Mouse (Mus musculus) gastrocnemius, adult 18-20 months (tissue): Measurements from ENCODE around the gene Kif23. TPM values are rescaled to one million over a fixed set of nuclear protein-coding genes. Genes with fewer than 3 reads are reported as not detected.

Experiments
- DNase-seq: peaks from one replicate; pipeline ENCODE4 v3.0.0; 2021; ENCODE audit warnings: low spot score
- total RNA-seq, 2 experiments: library from RNA; stranded (reverse); gene quantifications; 2 replicates each; pipeline ENCODE4 v1.2.3; 2021

Gene Kif23
- total RNA-seq, 2 experiments from 2014 or later: 0.37 to 0.88 TPM

DNA sequence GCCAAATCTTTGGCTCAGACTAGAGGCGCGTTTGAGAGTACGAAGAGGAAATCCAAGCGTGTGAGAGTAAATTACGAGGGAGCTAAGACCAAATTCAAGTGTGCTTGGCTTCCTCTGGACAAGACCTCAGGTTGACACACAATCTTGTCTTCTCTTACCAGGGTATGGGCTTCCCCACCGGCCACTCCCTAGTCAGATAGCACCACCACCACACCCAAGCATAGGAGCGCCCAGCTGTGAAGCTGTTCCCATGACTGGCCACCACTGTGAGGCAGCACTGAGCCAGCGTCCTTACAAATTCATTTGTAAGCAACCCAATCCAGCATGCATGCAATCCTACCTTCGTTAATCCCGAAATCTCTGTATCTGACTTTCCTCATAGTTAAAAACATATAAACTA is 39.7 kb downstream of the Kif23 start:
- no peak for DNase-seq

DNA sequence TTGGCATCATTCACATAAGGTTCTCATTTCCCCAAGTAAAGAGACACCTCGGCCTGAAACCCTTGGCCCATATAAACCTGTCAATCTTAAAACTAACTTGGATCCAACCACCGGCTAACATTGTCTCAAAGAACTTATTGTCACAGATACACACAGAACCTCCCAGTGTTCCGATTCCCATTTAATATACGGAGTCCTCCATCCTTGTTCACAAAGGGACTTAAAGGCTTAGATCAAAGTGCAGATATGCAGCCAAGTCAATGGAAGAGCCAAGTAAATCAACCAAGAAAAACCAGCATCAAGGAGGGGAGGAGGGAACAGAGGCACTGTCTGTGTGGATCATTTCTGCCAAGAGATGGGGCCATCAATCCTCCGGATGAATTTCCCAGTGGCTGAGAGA is 41.0 kb downstream of the Kif23 start:
- DNase-seq: no peak

DNA sequence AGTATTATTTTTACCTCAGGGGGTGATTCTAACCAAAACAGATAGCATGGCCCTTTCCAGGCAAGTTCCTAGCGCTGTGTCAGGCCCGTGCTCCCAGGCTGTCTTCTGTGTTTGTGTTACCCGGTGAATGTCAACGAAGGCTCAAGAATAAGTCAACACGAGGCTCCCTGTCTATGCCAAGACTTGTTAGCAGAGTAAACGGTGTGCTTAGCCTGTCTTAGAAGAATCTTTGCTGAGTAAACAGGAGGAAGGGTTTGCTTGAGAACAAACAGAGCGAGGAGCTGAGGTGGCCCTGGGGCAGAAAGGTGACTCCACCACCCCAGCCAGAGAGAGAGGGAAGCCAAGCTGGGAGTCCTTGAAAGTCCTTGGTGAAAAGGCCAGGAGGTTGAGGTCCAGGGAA is 42.4 kb downstream of the Kif23 start:
- no peak for DNase-seq

DNA sequence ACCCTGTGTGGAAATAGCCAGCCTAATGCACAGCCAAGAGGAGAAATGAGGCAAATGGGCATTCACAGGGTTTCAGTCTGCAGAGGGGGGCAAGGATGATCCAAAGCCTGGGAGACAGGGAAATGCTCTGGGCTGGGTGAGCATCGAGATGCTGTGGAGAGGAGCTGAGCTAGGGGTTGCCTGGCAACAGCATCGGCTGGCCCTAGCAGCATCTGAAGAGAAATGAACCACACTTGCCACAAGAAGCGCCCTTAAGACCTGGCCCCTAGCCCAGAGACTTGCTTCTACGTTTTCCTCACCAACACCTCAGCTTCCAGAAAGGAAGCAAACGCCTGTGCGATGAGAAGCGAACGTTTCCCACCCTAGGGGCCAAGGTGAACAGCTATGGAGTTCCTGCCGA is 44.1 kb downstream of the Kif23 start:
- DNase-seq: no peak

DNA sequence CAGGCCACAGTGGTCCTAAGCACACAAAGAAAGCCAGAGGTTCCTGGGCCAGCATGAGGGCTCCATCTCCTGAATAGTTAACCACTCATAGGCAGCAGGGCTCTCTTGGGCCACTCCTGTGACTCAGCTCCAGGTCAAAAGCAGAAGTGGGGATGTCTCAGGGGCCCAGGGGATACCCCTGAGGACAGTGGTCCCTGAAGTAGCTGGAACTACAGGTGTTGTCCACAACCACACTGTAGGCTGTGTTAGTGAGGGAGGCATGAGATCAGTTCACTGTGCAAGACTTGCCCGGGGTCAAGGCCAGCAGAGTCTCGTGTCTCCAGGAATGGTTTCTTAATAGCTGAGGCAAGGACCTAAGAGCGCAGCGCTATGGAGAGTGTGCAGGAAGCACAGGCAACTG is 45.0 kb downstream of the Kif23 start:
- no peak for DNase-seq

DNA sequence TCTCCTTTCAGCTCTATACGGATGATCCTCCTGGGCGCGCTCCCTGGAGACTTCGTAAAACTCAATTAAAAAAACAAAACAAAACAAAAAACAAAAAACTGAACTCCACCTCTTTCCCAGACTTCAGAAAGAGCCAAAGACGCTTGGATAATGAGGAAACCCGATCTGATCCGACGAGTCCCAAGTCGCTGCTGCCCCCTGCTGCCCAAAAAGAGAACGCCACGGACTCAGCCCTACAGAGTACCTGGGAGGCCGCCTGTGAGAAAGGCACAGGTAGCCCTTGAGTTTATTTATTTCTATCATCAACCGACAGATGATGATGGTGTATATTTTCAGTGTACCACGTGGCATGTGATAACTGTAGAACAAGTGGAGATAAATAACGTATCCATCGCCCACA is 46.8 kb downstream of the Kif23 start:
- peak; percentile 76 for DNase-seq

DNA sequence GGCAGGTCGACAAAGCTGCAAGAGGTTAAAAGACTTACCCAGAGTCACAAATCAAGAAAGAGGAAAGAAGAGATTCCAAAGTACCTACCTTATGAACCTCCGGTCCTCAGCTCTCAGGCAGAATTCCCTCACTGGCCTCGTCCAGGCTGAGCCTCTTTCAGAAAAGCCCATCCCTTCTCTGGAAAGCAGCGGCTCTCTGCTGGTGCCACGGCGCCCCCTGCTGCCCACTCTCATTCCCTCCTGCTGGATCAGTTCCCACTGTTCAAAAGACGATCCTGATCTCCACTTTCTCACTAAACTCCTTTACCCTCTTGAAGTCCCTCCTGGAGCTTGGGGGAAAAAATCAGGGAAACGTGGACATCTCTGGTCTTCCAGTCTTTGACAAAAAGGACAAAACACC is 48.2 kb downstream of the Kif23 start:
- peak; percentile 74 for DNase-seq

DNA sequence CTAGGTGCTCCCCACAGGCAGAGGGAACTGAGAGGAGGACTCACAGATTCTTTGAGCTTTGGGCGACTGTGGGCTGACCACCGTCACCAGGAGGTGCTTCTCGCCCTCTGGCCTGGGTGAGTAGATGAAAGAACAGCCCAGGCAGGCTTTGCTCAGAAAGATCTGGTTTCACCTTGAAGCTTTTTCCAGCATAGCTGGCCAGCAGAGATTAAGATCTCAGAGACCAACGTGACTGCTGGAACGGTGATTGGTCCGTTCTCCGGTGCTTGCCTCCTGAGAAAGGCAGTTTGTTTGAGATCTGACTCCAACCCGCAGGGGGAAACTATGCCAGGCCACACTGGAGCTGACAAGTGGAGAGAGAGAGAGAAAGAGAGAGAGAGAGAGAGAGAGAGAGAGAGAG is 51.6 kb downstream of the Kif23 start:
- peak; percentile 48 for DNase-seq

DNA sequence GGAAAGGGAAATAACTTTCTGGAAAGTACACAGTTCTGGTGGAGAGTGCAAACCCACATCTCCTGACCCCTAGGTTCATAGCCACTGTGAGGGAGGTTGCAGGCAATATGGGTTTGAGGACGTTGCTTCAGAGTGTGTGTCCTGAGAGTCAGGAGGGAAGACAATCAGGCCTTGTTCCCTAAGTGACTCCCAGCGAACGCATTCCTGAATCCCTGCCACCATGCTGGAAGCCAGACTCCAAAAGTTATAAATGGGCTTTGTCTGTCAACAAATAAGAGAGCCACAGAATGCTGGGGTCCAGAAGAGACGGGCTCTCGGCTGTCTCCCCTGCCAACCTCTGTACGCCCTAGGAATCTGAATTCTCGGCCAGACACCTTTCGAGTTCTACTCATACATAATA is 56.7 kb downstream of the Kif23 start:
- DNase-seq: no peak

DNA sequence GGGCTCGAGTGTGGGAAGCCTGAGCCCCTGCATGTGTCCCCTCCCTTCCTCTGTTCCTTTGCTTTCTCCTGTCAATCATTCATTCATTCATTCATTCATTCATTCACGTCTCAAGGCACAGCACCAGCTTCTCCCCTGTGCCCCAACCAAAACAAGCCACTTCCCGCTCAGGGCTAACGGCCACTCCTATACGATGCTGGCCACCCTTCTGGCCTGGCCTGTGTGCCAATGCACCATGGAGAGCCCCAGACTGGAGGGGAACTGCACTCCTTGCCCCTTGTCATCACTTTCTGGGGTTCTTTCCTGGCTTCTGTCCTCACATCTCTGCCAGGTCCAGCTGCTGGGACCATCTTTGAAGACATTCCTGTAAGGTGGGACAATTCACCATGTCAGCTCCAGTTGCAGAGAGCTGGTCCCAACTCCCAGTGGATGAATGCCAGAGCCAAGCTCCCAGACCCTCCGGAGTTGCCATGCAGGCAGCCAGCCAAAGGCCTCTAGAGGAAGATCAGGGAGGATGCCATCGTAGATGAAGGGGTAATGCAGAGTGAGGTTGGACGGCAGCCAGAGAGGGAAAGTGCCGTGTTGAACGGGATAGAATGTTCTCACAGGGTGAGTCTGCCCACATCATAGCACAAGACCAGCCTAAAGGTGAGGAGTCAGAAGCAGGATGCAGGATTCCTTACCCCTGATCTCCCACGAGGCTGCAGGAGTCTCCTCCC is 58.8 kb downstream of the Kif23 start:
- DNase-seq: no peak

DNA sequence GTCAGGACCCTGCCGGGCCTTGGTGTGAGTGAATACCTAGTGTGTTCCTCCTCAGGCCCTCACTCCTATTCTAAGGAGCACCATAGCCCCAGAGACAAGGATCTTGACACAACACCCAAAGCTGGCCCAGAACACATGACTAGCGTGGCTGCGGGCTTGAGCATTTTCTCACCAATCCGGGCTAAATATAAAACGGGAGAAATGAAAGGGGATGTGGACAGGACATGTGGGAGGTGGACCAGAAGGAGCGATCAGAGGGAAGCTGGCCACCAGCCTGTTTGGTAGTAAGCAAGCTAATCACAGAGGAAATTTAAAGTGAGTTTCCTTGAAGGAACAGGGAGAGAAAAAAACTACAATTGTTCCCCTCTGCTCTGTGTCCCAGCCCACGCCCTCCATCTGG is 60.6 kb downstream of the Kif23 start:
- no peak for DNase-seq

DNA sequence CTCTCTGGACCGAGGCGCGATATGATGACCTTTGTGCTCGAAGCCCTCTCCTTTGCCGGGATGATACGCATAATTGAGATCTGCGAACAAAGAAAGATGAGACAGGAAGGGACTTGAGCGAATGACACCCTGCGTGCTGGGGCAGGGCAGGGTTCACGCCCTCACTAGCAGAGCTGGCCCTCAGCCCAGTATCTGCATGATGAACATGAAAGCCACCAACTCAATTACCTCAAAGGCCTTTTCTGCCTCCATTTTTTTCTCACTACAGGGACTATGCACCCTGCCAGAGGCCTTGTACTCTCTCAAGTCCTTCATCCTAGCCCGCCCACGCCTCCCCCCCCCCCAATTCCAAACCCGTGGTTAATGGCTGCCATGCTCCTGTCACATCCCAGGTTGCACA is 61.6 kb downstream of the Kif23 start:
- no peak for DNase-seq

DNA sequence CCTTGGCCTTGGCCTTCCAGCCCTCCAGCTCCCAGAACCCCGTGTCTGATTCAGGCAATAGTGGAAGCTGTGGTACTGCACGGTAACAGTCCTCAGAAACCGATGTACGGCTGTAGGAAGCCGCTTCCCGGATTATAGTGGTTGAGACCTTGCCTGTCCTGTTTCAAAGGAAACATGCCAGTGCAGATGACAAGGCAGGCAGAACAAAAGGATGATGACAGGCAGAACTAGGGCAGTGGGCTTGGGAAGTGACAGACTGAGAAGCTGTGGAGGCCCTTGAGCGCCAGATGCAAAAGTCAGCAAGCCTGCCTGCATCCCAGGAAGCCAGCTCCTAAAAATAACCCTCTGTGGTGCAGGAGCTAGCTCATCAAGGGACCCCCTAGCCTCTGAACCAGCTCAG is 62.2 kb downstream of the Kif23 start:
- no peak for DNase-seq

DNA sequence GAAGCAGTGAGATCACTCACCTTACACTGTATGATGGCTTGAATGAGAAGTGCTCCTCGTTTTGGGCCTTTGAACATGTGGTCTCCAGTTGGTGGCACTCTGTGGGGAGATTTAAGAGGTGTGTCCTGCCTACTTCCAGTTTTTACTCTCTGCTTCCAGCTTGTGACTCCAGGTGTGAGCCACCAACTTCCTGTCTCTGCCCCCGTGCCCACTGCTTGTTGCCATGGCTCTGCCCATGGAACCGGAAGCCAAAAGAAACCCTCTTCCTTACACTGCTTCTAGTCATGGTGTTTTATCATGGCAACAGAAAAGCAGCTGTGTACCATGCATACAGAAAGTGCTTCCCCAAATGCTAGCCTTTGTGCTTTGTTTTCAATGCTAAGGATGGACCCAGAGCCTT is 64.4 kb downstream of the Kif23 start:
- DNase-seq: no peak

DNA sequence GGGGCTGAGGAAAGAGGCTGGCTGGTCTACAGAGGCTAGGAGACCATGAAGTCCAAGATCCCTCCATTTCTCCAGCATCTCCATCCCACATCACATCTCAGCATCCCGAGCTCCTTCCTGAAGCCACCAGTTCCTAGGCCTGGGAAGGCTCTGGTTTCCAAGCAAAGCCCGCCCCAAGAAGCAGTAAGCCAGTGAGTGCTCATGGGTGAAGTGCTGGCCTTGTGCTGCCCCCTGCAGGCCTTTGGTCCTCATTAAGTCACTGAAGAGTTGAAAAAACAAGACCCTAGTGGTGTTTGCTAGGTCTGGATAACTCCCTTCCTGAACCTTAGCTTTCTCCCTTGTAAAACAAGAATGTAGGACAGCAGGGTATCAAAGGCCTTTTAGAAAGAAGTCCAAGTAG is 67.7 kb downstream of the Kif23 start:
- peak; percentile 45 for DNase-seq

DNA sequence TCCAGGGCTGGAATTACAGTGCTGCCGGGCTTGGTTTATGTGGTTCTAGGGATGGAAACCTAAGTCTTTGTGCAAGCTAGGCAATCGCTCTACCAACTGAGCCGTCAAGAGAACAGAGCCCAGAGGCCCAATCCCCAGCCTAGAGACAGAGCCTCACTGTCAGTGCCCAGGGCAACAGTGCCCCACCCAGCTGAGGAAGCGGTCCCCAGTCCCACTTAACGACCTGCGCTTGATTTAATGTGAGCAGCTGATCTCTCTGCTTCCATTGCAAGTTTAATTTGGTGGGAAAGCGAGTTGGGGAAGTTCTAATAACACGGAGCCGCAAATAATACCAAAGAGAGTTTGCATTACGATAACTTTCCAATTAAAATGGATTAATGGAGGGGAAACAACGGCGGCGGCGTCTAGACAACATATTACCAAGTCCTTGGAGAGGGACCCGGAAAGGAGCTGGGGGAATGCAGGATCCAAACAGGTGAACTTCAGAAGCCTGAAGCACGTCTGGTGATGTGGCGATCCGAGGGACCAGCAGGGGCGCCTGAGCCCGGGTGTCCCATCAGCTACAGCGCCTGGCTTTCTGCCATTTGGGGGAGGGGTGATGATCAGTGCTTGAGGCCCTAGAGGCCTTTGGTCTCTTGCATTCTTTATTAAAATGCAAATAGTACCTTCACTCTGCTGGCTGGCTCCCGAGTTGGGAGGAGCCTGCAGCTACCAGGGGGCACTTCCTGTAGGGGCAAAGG is 69.0 kb downstream of the Kif23 start:
- DNase-seq: no peak

DNA sequence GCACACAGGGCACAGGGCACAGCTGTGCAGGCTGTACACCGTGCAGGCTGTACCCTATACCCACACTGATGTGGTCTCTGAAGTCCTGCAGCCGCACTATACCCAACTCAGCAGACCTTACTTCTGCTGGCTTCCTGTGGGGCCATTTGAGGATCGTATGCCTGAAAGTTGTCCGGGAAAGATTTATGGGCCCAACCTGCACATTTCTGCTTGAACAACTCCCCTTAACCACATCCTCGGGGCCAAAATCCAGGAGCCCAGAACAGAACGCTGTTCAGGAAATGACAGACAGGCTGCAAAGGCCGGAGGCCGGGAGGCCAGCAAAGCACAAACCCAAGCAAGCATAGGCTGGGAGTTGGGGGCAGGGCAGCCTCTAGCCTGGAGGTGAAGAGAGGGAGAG is 73.2 kb downstream of the Kif23 start:
- no peak for DNase-seq

DNA sequence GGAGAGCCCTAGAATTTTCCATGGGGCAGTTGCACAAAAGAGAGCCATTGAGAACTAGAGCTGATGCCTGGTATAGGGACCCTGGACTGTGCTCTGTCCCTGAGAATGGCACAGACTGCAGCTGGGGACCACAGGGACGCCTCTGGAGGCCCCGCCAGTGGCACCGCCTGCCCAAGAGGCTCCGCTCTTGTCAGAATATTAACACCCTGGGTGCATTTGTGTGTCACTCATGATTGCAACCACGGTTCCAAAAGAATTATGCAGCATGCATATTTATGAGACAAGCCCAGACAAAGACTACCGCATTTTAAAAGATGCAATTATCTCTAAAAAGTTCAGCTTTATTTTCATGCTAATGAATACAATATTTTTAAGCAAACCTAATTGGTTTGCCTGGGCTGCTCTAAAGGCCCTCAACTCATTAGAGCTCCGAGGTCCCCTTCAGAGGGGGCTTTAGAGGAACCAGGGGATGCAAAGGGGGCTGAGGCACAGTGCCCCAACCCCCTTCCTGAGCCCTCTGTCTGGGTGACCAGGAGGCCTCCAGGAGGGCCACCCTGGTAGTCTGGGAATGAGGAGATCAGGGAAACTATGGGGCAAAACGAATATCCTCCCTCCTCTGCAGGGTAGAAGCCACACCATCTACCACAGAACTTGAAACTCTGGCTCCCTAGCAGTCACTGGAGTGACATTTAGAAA is 74.2 kb downstream of the Kif23 start:
- no peak for DNase-seq

DNA sequence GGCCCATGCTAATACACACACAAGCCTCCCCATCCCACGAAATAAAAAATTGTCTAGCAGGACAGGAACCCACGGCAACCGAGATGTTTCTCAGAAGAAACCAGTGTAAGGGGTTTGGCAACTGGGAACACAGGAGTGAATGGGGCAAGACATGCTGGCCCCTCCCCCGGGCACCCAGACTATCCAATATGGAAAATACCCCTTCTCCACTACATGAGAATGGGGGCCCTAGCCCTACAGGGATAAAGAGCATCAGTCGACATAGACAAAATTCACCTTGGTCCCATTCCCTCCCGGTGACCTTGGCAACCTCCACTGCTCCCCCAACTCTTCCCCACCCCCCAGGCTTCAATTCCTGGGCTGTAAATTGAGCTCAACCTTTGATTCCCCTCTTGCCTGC is 74.7 kb downstream of the Kif23 start:
- DNase-seq: no peak

DNA sequence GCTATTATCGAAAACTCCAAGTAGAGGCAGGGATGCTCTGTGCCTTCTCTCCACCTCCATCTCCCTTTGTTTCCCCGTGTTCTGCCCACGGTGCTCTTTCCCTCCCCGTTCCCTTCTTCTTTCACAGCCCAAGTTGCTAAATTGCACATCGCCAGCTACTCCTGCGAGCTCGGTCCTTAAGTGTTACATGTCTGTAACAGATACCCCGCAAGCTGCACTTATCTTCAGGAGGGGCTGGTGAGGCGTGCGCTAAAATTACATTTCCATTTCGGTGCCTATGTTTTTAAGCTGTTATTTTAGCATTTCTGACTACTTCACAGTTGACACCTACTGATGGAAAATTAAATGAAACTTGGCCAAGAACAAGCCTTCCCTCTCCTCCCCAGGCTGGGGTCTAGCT is 78.9 kb downstream of the Kif23 start:
- DNase-seq: no peak
